Mouse (Mus musculus) 416B (cell line): ENCODE measurements at regions not wholly inside any gene's neighbourhood (a gene's known extent, or its start where the extent isn't known, plus 50 kb on each side); places are given as distances from the start of the nearest gene placed in this dataset.
A peak's percentile ranks its signal among the peaks of the same experiment; 100 is the strongest.

Experiments
- DNase-seq: peaks from one replicate; pipeline ENCODE4 v3.0.0; 2011; ENCODE audit warnings: low read depth

GRCm38 (mm10) chr10:93361654-93362195, 50.8 kb upstream of the Elk3 start:
- DNase-seq, result no peak

GRCm38 (mm10) chr10:93364108-93364793, 53.3 kb upstream of the Elk3 start:
- DNase-seq, result no peak

- no peak for DNase-seq
These were observed 53.9 kb upstream of the Elk3 start for GRCm38 (mm10) chr10:93364881-93365280.

GRCm38 (mm10) chr10:93365318-93365717, 54.4 kb upstream of the Elk3 start:
- no peak for DNase-seq

- DNase-seq, result peak; percentile 44
These were observed 54.9 kb upstream of the Elk3 start for GRCm38 (mm10) chr10:93365824-93366223.

GRCm38 (mm10) chr10:93369737-93370136, 58.8 kb upstream of the Elk3 start:
- DNase-seq, result no peak

GRCm38 (mm10) chr10:93370331-93370730, 59.4 kb upstream of the Elk3 start:
- DNase-seq, result peak; percentile 74

DNA sequence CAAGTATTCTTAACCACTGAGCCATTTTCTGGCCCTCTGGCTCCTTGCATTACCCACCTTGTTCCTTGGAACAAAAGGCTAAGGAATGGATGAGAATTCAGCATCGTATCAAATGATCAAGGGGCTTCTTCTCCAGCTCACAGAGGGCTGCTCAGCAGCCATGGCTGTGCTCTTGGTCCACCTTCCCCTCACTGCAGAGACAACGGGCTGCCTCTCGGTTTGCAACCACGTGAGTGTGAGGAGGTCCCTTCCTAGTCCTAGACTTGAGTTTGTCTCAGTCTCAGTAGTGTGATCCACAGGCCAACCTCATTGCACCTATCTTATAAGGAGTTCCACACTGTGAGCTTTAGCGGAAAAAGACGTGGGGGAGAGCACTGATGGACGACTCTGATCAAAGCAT, 61.3 kb upstream of the Elk3 start:
- DNase-seq, result no peak

DNA sequence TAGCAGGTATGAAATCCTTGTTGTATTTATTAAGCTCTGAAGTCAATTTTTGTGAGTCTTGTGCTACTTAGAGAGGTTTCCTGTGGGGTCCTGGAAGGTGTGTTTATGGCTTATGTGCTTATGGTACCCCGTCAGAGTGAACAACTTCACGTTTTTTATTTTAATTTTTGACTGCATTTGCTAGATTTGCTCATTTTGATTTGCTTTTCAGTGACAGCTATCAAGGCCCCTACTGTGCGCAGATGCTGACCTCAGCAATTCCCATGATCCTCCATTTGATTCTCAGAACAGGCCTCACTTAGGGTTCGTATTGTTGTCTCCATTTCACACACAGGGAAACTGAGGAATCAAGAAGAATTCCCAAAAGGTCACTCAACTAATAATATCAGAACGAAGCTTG, 62.3 kb upstream of the Elk3 start:
- no peak for DNase-seq

DNA sequence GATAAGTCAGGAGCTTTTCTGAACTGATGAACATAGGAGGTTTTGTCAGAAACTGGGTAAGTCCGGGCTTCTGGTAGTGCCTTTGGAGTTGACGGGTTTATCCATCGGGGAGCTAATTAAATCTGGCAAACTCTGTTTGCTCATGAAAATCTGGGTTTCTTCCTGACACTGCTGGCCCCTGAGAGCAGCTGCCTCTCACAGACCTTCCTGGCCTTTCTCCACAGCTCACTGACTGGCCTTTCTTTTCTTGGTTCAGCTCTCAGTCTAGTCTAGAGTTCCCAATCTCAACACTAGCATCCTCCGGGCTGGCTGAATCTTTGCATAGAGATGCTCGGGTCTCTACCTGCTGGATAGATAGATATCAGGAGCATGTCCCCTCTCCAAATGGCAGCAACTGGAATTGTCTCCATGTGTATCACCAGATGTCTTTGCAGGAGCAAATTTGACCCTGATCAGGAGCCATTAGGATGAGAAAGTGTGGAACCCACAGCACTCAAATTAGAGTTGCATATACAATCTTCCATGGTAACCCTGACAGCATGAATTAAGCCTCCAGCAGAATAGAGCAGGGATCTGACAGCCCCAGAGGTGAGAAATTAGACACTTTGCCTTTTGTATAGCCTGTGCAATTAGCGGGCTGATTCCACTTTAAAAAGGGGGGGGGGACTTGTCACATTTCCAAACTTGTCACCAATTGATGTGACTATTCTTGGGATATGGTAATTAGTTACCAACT, 63.2 kb upstream of the Elk3 start:
- DNase-seq, result no peak

DNA sequence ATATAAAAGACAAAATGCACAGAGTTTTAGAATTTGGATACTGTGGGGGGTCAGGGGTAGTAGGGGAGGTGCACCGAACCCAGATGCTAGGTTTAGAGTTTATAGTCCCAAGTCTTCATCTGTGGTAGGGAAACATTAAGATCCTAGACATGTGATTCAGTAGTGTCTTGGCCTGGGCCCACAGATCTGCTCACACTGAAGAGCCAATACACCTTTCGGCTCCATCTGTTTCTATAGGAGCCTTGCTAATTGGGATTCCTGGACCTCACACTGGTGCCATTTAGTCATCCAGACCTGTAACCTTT, 63.7 kb upstream of the Elk3 start:
- DNase-seq, result no peak

- DNase-seq, result peak; percentile 95
These were observed 64.2 kb upstream of the Elk3 start for GRCm38 (mm10) chr10:93375007-93375711.

GRCm38 (mm10) chr10:93375771-93376170, 64.8 kb upstream of the Elk3 start:
- DNase-seq, result no peak

- peak; percentile 55 for DNase-seq
These were observed 65.6 kb upstream of the Elk3 start for GRCm38 (mm10) chr10:93376457-93376941.

GRCm38 (mm10) chr10:93389276-93389675, 63.9 kb upstream of the Lta4h start:
- peak; percentile 53 for DNase-seq

DNA sequence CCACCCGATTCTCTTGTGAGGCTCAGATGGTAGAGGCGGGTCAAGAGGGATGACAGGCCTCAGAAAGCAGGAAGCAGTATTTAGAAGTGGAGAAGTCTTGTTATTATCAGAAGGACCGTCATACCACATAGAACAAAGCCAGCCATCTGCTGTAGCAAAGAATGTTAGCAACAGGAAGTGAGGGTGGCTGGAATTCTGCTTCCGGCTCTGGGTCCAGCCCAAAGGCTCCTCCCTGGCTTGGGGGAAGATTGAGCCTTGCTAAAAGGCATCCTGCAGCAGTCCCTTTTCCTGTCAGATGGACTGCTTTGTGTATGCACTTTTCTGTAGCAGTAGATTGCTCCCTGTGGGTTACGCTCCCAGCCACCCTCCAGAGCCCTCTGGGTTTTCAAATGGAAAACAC, 61.9 kb upstream of the Lta4h start:
- peak; percentile 62 for DNase-seq

GRCm38 (mm10) chr10:93393902-93394301, 59.3 kb upstream of the Lta4h start:
- DNase-seq, result peak; percentile 19

GRCm38 (mm10) chr10:93397711-93398110, 55.5 kb upstream of the Lta4h start:
- no peak for DNase-seq

GRCm38 (mm10) chr10:93398531-93399320, 54.5 kb upstream of the Lta4h start:
- no peak for DNase-seq

- DNase-seq, result peak; percentile 86
These were observed 50.3 kb upstream of the Lta4h start for GRCm38 (mm10) chr10:93402689-93403509.
